Mouse (Mus musculus) heart, embryonic 11.5 days (tissue): ENCODE results near the gene Uspl1. TPM values are rescaled to one million over a fixed set of nuclear protein-coding genes. Genes with fewer than 3 reads are reported as not detected.

Experiments
- ATAC-seq: fragments of 200-750 bp; cut with Nextera tagmentation; replicated peaks from 2 replicates; pipeline ENCODE4 v1.8.0; 2017; ENCODE audit warnings: moderate library complexity; ENCODE audit not compliant: insufficient number of reproducible peaks, low FRiP score, low TSS enrichment
- H3K27ac ChIP-seq: fragments of 300-500 bp; sonication (generic); 2 replicates; pipeline ENCODE4 v1.5.1; 2014; ENCODE audit warnings: mild to moderate bottlenecking, low read depth, low read length
- H3K27me3 ChIP-seq: fragments of 300-500 bp; sonication (generic); 2 replicates; pipeline ENCODE4 v1.6.1; 2014; ENCODE audit warnings: mild to moderate bottlenecking, low read length, mixed read lengths; ENCODE audit not compliant: control insufficient read depth, insufficient read depth
- H3K36me3 ChIP-seq: fragments of 300-500 bp; sonication (generic); 2 replicates; pipeline ENCODE4 v1.6.1; 2014; ENCODE audit warnings: mild to moderate bottlenecking, low read length, moderate library complexity, mixed read lengths; ENCODE audit not compliant: control insufficient read depth, insufficient read depth
- H3K4me1 ChIP-seq: fragments of 300-500 bp; sonication (generic); 2 replicates; pipeline ENCODE4 v1.6.1; 2014; ENCODE audit warnings: low read length; ENCODE audit not compliant: control insufficient read depth, insufficient read depth
- H3K4me2 ChIP-seq: fragments of 300-500 bp; sonication (generic); 2 replicates; pipeline ENCODE4 v1.6.1; 2014; ENCODE audit warnings: mild to moderate bottlenecking, moderate library complexity
- H3K4me3 ChIP-seq: fragments of 300-500 bp; sonication (generic); 2 replicates; pipeline ENCODE4 v1.5.1; 2014; ENCODE audit warnings: low read depth, low read length
- H3K9ac ChIP-seq: fragments of 300-500 bp; sonication (generic); 2 replicates; pipeline ENCODE4 v1.6.1; 2014; ENCODE audit warnings: mild to moderate bottlenecking, low read depth, low read length, moderate library complexity
- H3K9me3 ChIP-seq: fragments of 300-500 bp; sonication (generic); replicated peaks from 2 replicates; pipeline ENCODE4 v1.6.1; 2016; ENCODE audit warnings: low read length; ENCODE audit not compliant: control insufficient read depth
- WGBS: fragments of 180-500 bp; shearing (Covaris S2); extraction: QIAGEN DNeasy Blood & Tissue Kit; methylation state at CpG from one replicate; pipeline ENCODE4 v1.1.7; 2014; ENCODE audit not compliant: insufficient replicate concordance; 5-methylcytosine and 5-hydroxymethylcytosine counted together
- polyA plus RNA-seq: library from polyadenylated mRNA; unstranded; fragments of >200 nt; fragmentation: Nextera tagmentation; extraction: Ambion mirVana; gene quantifications from 2 replicates; pipeline ENCODE4 v1.2.1, GENCODE M21; 2014

Uspl1 gene
- polyA plus RNA-seq, 1 experiment from 2014 or later = 42.8 TPM

GRCm38 (mm10) chr5:149160469-149160868 is 23.7 kb upstream of the Uspl1 start:
- H3K9ac ChIP-seq = no peak overlapping the region
- H3K4me1 ChIP-seq = no peaks in the 10 kb centered on the region
- no peak overlapping the region for H3K4me2 ChIP-seq
- no peak for ATAC-seq
- WGBS = 66% methylated on average over 4 of the region's 4 CpGs
- H3K9me3 ChIP-seq = no peaks in the 10 kb centered on the region
- H3K27me3 ChIP-seq = no peaks in the 10 kb centered on the region
- no peaks in the 10 kb centered on the region for H3K36me3 ChIP-seq
- no peak overlapping the region for H3K27ac ChIP-seq
- H3K4me3 ChIP-seq = no peak overlapping the region

GRCm38 (mm10) chr5:149162890-149163289 is 21.3 kb upstream of the Uspl1 start:
- no peak for ATAC-seq
- Histone ChIP-seq H3K4me2 (no peak overlapping the region), H3K4me3 (no peak overlapping the region), H3K27me3 (no peaks in the 10 kb centered on the region), H3K9ac (no peak overlapping the region), H3K36me3 (no peaks in the 10 kb centered on the region), H3K27ac (no peak overlapping the region), H3K4me1 (no peaks in the 10 kb centered on the region), H3K9me3 (no peaks in the 10 kb centered on the region)
- WGBS = 67% methylated on average over 7 of the region's 7 CpGs

GRCm38 (mm10) chr5:149164881-149165280 is 19.3 kb upstream of the Uspl1 start:
- no peak overlapping the region for H3K4me2 ChIP-seq
- no peaks in the 10 kb centered on the region for H3K9me3 ChIP-seq
- H3K27me3 ChIP-seq = no peaks in the 10 kb centered on the region
- no peak for ATAC-seq
- H3K4me3 ChIP-seq = no peak overlapping the region
- 45% methylated on average over 7 of the region's 7 CpGs for WGBS
- no peak overlapping the region for H3K9ac ChIP-seq
- no peak overlapping the region for H3K27ac ChIP-seq
- no peaks in the 10 kb centered on the region for H3K4me1 ChIP-seq
- H3K36me3 ChIP-seq = no peaks in the 10 kb centered on the region

- H3K36me3 ChIP-seq = no peaks in the 10 kb centered on the region
- ATAC-seq = no peak
- H3K9me3 ChIP-seq = no peaks in the 10 kb centered on the region
- H3K4me3 ChIP-seq = no peak overlapping the region
- H3K9ac ChIP-seq = no peak overlapping the region
- H3K4me2 ChIP-seq = no peak overlapping the region
- H3K27ac ChIP-seq = no peak overlapping the region
- no peaks in the 10 kb centered on the region for H3K27me3 ChIP-seq
- H3K4me1 ChIP-seq = no peaks in the 10 kb centered on the region
- WGBS = 90% methylated on average over 10 of the region's 10 CpGs
Observed at GRCm38 (mm10) chr5:149166011-149166410, 18.1 kb upstream of the Uspl1 start.

GRCm38 (mm10) chr5:149168051-149168450 is 16.1 kb upstream of the Uspl1 start:
- 73% methylated on average over 2 of the region's 2 CpGs for WGBS
- Histone ChIP-seq H3K27ac (no peak overlapping the region), H3K27me3 (no peaks in the 10 kb centered on the region), H3K9ac (no peak overlapping the region), H3K4me3 (no peak overlapping the region), H3K9me3 (no peaks in the 10 kb centered on the region), H3K36me3 (no peaks in the 10 kb centered on the region), H3K4me2 (no peak overlapping the region), H3K4me1 (no peaks in the 10 kb centered on the region)
- ATAC-seq = no peak

- Histone ChIP-seq H3K27me3 (no peaks in the 10 kb centered on the region), H3K36me3 (no peaks in the 10 kb centered on the region), H3K4me1 (no peaks in the 10 kb centered on the region), H3K9me3 (no peaks in the 10 kb centered on the region), H3K4me2 (no peak overlapping the region), H3K9ac (no peak overlapping the region), H3K27ac (no peak overlapping the region), H3K4me3 (no peak overlapping the region)
- 87% methylated on average over 9 of the region's 9 CpGs for WGBS
- no peak for ATAC-seq
Observed at GRCm38 (mm10) chr5:149168816-149169215, 15.3 kb upstream of the Uspl1 start.

- Histone ChIP-seq H3K4me1 (no peaks in the 10 kb centered on the region), H3K27ac (no peak overlapping the region), H3K27me3 (no peaks in the 10 kb centered on the region), H3K9me3 (no peaks in the 10 kb centered on the region), H3K9ac (no peak overlapping the region), H3K4me3 (no peak overlapping the region), H3K36me3 (no peaks in the 10 kb centered on the region), H3K4me2 (no peak overlapping the region)
- 55% methylated on average over 8 of the region's 8 CpGs for WGBS
- ATAC-seq = no peak
Observed at GRCm38 (mm10) chr5:149170841-149171588, 13.1 kb upstream of the Uspl1 start.

- Histone ChIP-seq H3K36me3 (no peaks in the 10 kb centered on the region), H3K4me1 (no peaks in the 10 kb centered on the region), H3K9me3 (no peaks in the 10 kb centered on the region), H3K27me3 (no peaks in the 10 kb centered on the region), H3K9ac (no peak overlapping the region), H3K4me2 (no peak overlapping the region), H3K27ac (no peak overlapping the region), H3K4me3 (no peak overlapping the region)
- WGBS = 60% methylated on average over 10 of the region's 10 CpGs
- ATAC-seq = no peak
Observed at GRCm38 (mm10) chr5:149172246-149172645, 11.9 kb upstream of the Uspl1 start.

- WGBS = 71% methylated on average over 7 of the region's 7 CpGs
- H3K27me3 ChIP-seq = no peaks in the 10 kb centered on the region
- H3K9me3 ChIP-seq = no peaks in the 10 kb centered on the region
- no peak for ATAC-seq
- no peaks in the 10 kb centered on the region for H3K36me3 ChIP-seq
- no peaks in the 10 kb centered on the region for H3K4me1 ChIP-seq
- no peak overlapping the region for H3K9ac ChIP-seq
- no peak overlapping the region for H3K27ac ChIP-seq
- no peak overlapping the region for H3K4me2 ChIP-seq
- no peak overlapping the region for H3K4me3 ChIP-seq
Observed at GRCm38 (mm10) chr5:149174527-149174926, 9.6 kb upstream of the Uspl1 start.
